Mouse (Mus musculus): ENCODE data around the gene Kat6b. TPM values are rescaled to one million over a fixed set of nuclear protein-coding genes. Genes with fewer than 3 reads are reported as not detected.
A peak's percentile ranks its signal among the peaks of the same experiment; 100 is the strongest.
"Not testable (repeated sequence)": the region's sequence is repeated elsewhere in the genome, so short reads cannot be mapped to it uniquely, and the experiment has no call there.

Gene Kat6b
- polyA plus RNA-seq, 1 experiment: 8.7 TPM

- Histone ChIP-seq H3K4me1 (ENCODE audit: control insufficient read depth, insufficient read depth, insufficient read length, low read length) (peaks cover 6% of the 10 kb centered on the region; the same call in 1 of the 2 replicates), H3K4me3 (ENCODE audit: insufficient read depth, low read depth, low read length) (peak overlapping the region; percentile 94), H3K27ac (replicated peaks; ENCODE audit: low read depth, low read length) (no peak overlapping the region)
Observed at GRCm38 (mm10) chr14:21499011-21499581, 17.9 kb downstream of the Kat6b start.

- Histone ChIP-seq H3K27ac (replicated peaks; ENCODE audit: low read depth, low read length) (peak overlapping the region; percentile 17; the same call in 1 of the 2 replicates), H3K4me1 (ENCODE audit: control insufficient read depth, insufficient read depth, insufficient read length, low read length) (peaks cover 6% of the 10 kb centered on the region; the same call in 1 of the 2 replicates), H3K4me3 (ENCODE audit: insufficient read depth, low read depth, low read length) (peak overlapping the region; percentile 94)
Observed at GRCm38 (mm10) chr14:21499631-21500153, 18.5 kb downstream of the Kat6b start.

- H3K27ac ChIP-seq (replicated peaks; ENCODE audit: low read depth, low read length): peak overlapping the region; percentile 95
- H3K4me1 ChIP-seq (ENCODE audit: control insufficient read depth, insufficient read depth, insufficient read length, low read length): peaks cover 6% of the 10 kb centered on the region; the same call in 1 of the 2 replicates
- peak overlapping the region; percentile 94 for H3K4me3 ChIP-seq (ENCODE audit: insufficient read depth, low read depth, low read length)
Observed at GRCm38 (mm10) chr14:21500154-21501047, 19.2 kb downstream of the Kat6b start.

- Histone ChIP-seq H3K4me3 (ENCODE audit: insufficient read depth, low read depth, low read length) (peak overlapping the region; percentile 83), H3K4me1 (ENCODE audit: control insufficient read depth, insufficient read depth, insufficient read length, low read length) (peaks cover 6% of the 10 kb centered on the region; the same call in 1 of the 2 replicates), H3K27ac (replicated peaks; ENCODE audit: low read depth, low read length) (peak overlapping the region; percentile 95)
Observed at GRCm38 (mm10) chr14:21501048-21501657, 19.9 kb downstream of the Kat6b start.

- no peak overlapping the region for H3K27ac ChIP-seq (replicated peaks; ENCODE audit: low read depth, low read length)
- H3K4me3 ChIP-seq (ENCODE audit: insufficient read depth, low read depth, low read length): no peak overlapping the region
- H3K4me1 ChIP-seq (ENCODE audit: control insufficient read depth, insufficient read depth, insufficient read length, low read length): peaks cover 12% of the 10 kb centered on the region; the same call in 1 of the 2 replicates
Observed at GRCm38 (mm10) chr14:21505036-21505435, 23.8 kb downstream of the Kat6b start.

GRCm38 (mm10) chr14:21507046-21507445 lies 25.8 kb downstream of the Kat6b start:
- Histone ChIP-seq H3K27ac (replicated peaks; ENCODE audit: low read depth, low read length) (no peak overlapping the region), H3K4me3 (ENCODE audit: insufficient read depth, low read depth, low read length) (no peak overlapping the region)

GRCm38 (mm10) chr14:21509111-21509905 lies 28.1 kb downstream of the Kat6b start:
- Histone ChIP-seq H3K4me3 (ENCODE audit: insufficient read depth, low read depth, low read length) (no peak overlapping the region), H3K4me1 (ENCODE audit: control insufficient read depth, insufficient read depth, insufficient read length, low read length) (peaks cover 6% of the 10 kb centered on the region; the same call in 1 of the 2 replicates), H3K27ac (replicated peaks; ENCODE audit: low read depth, low read length) (peak overlapping the region; percentile 39; the same call in 1 of the 2 replicates)

More at GRCm38 (mm10) chr14:21507046-21507445, 25.8 kb downstream of the Kat6b start:
- H3K4me1 ChIP-seq (ENCODE audit: control insufficient read depth, insufficient read depth, insufficient read length, low read length): peaks cover 11% of the 10 kb centered on the region; the same call in 1 of the 2 replicates

- no peak overlapping the region for H3K4me3 ChIP-seq (ENCODE audit: insufficient read depth, low read depth, low read length)
- no peak overlapping the region for H3K27ac ChIP-seq (replicated peaks; ENCODE audit: low read depth, low read length)
- peaks cover 6% of the 10 kb centered on the region; the same call in 1 of the 2 replicates for H3K4me1 ChIP-seq (ENCODE audit: control insufficient read depth, insufficient read depth, insufficient read length, low read length)
Observed at GRCm38 (mm10) chr14:21511438-21511837, 30.2 kb downstream of the Kat6b start.

- H3K27ac ChIP-seq (replicated peaks; ENCODE audit: low read depth, low read length): no peak overlapping the region
Observed at GRCm38 (mm10) chr14:21515505-21515904, 34.3 kb downstream of the Kat6b start.

GRCm38 (mm10) chr14:21519307-21519706 lies 38.1 kb downstream of the Kat6b start:
- H3K4me1 ChIP-seq (ENCODE audit: control insufficient read depth, insufficient read depth, insufficient read length, low read length): peaks cover 13% of the 10 kb centered on the region
- H3K27ac ChIP-seq (replicated peaks; ENCODE audit: low read depth, low read length): no peak overlapping the region
- no peak overlapping the region for H3K4me3 ChIP-seq (ENCODE audit: insufficient read depth, low read depth, low read length)

More at GRCm38 (mm10) chr14:21515505-21515904, 34.3 kb downstream of the Kat6b start:
- no peaks in the 10 kb centered on the region; the same call in 1 of the 2 replicates for H3K4me1 ChIP-seq (ENCODE audit: control insufficient read depth, insufficient read depth, insufficient read length, low read length)
- H3K4me3 ChIP-seq (ENCODE audit: insufficient read depth, low read depth, low read length): no peak overlapping the region

- Histone ChIP-seq H3K4me3 (ENCODE audit: insufficient read depth, low read depth, low read length) (no peak overlapping the region), H3K27ac (replicated peaks; ENCODE audit: low read depth, low read length) (no peak overlapping the region), H3K4me1 (ENCODE audit: control insufficient read depth, insufficient read depth, insufficient read length, low read length) (peaks cover 14% of the 10 kb centered on the region)
Observed at GRCm38 (mm10) chr14:21520496-21520895, 39.3 kb downstream of the Kat6b start.

GRCm38 (mm10) chr14:21521496-21521895 lies 40.3 kb downstream of the Kat6b start:
- not testable (repeated sequence) for H3K27ac ChIP-seq (replicated peaks; ENCODE audit: low read depth, low read length); H3K4me3 ChIP-seq (ENCODE audit: insufficient read depth, low read depth, low read length)
- H3K4me1 ChIP-seq (ENCODE audit: control insufficient read depth, insufficient read depth, insufficient read length, low read length): peaks cover 17% of the 10 kb centered on the region

GRCm38 (mm10) chr14:21522312-21522978 lies 41.2 kb downstream of the Kat6b start:
- Histone ChIP-seq H3K4me1 (ENCODE audit: control insufficient read depth, insufficient read depth, insufficient read length, low read length) (peaks cover 17% of the 10 kb centered on the region), H3K27ac (replicated peaks; ENCODE audit: low read depth, low read length) (no peak overlapping the region), H3K4me3 (ENCODE audit: insufficient read depth, low read depth, low read length) (no peak overlapping the region)

- Histone ChIP-seq H3K4me3 (ENCODE audit: insufficient read depth, low read depth, low read length) (no peak overlapping the region), H3K27ac (replicated peaks; ENCODE audit: low read depth, low read length) (no peak overlapping the region), H3K4me1 (ENCODE audit: control insufficient read depth, insufficient read depth, insufficient read length, low read length) (peaks cover 17% of the 10 kb centered on the region)
Observed at GRCm38 (mm10) chr14:21523234-21523633, 42.0 kb downstream of the Kat6b start.

Measured in brown adipose tissue, adult 24 weeks (tissue).